Mouse (Mus musculus): ENCODE data around the gene Cyp2t4.

DNA sequence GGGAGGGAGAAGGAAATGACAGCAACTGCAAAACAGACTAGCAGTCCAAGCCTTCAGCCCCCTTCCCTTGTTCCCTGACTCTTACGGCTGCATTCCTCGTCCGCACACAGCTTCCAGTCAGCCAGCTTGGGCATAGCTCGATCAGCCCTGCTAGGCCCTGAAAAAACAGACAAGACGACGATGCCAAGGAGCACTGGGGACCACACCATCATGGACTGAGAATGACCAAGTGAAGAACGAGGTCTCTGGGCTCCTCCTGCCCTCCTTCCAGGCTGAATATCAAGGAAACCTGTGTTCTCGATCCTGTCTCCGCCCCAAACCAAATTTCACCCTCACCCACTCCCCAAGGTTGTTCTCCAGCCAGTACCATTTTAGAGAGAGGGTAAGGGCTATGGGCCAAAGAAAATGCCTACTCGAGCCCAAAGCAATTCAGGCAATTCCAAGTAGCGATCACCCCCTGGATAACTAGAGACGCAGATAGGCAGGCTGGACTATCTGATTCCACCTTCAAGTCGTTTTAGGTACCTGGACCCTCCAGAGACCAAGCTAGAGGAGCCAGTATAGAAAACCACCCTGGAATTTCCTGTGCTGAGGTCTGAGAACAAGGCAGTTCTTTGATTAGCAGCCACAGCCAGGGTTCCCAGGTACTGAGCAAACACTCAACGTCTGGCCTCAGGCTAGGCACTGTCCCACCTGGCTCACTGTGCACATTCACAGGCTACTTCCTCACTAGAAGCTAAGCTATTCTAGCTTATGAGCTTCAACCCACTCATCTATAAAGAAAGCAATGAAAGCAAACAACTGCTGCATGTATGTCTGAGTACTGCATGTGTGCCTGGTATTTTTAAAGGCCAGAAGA is 27.6 kb downstream of the Cyp2t4 start, which contains the start of the genes Gm21983 and Mia:
- TF ChIP-seq CTCF (IDR thresholded peaks at IDR 0.05; ENCODE audit: low read depth) = no peak
- no peak for TF ChIP-seq EP300 (IDR thresholded peaks at IDR 0.05; ENCODE audit: low read depth)

Measured in heart, postnatal 0 days (tissue).